Mouse (Mus musculus): ENCODE data around the gene Resf1.
"Not testable (repeated sequence)": the region's sequence is repeated elsewhere in the genome, so short reads cannot be mapped to it uniquely, and the experiment has no call there.

Resf1 gene

GRCm38 (mm10) chr6:149343802-149344201 is 34.6 kb downstream of the Resf1 start:
- DNase-seq (ENCODE audit: low spot score in 2 of 2): no peak

- DNase-seq (ENCODE audit: low spot score in 2 of 2): no peak
These were observed 35.2 kb downstream of the Resf1 start for GRCm38 (mm10) chr6:149344372-149344771.

- DNase-seq (ENCODE audit: low spot score in 2 of 2): not testable (repeated sequence)
These were observed 39.0 kb downstream of the Resf1 start for GRCm38 (mm10) chr6:149348211-149348610.

GRCm38 (mm10) chr6:149354826-149355495 is 45.7 kb downstream of the Resf1 start:
- no peak for DNase-seq (ENCODE audit: low spot score in 2 of 2)

- DNase-seq (ENCODE audit: low spot score in 2 of 2): not testable (repeated sequence)
These were observed 46.6 kb downstream of the Resf1 start for GRCm38 (mm10) chr6:149355799-149356198.

GRCm38 (mm10) chr6:149357155-149357554 is 47.9 kb downstream of the Resf1 start:
- no peak for DNase-seq (ENCODE audit: low spot score in 2 of 2)

GRCm38 (mm10) chr6:149362533-149362932 is 53.3 kb downstream of the Resf1 start:
- DNase-seq (ENCODE audit: low spot score in 2 of 2): not testable (repeated sequence)

GRCm38 (mm10) chr6:149365975-149366374 is 56.8 kb downstream of the Resf1 start:
- DNase-seq (ENCODE audit: low spot score in 2 of 2): not testable (repeated sequence)

GRCm38 (mm10) chr6:149366403-149366802 is 57.2 kb downstream of the Resf1 start:
- DNase-seq (ENCODE audit: low spot score in 2 of 2): no peak

GRCm38 (mm10) chr6:149374986-149375457 is 65.8 kb downstream of the Resf1 start:
- peak; percentile 9 to 56 for DNase-seq (ENCODE audit: low spot score in 2 of 2)

- DNase-seq (ENCODE audit: low spot score in 2 of 2): no peak
These were observed 74.3 kb downstream of the Resf1 start for GRCm38 (mm10) chr6:149383531-149383930.

All from left cerebral cortex, adult 9 months (tissue).